Mouse (Mus musculus) heart, postnatal 0 days (tissue): Measurements from ENCODE around the gene Adamtsl2.

Experiments
- CTCF ChIP-seq: IDR thresholded peaks from 2 replicates; pipeline ENCODE4 v1.5.1; 2016; ENCODE audit warnings: antibody characterized with exemption, control low read depth, low read depth
- EP300 ChIP-seq: IDR thresholded peaks from 2 replicates; pipeline ENCODE4 v1.6.1; 2016; ENCODE audit warnings: antibody characterized with exemption, low read depth

DNA sequence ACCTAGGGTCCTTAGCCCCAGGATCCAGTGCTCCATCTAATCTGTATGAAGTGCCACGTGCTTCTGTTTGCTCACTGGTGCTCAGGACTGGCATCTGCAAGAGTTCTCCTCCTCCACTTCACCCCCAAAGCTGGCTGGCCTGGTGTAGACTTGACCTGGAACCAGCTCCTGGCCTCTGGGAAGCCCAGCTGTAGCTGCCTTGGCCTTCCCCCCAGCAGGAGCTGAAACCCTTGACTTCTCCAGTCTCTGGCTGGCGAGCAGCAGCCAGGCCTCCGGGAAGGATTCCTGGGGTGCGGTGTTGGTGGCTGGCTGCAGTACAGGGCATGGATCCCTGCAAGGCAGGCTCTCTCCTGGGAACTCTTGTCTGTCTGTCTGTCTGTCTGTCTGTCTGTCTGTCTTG lies 35.0 kb upstream of the Adamtsl2 start:
- TF ChIP-seq CTCF (no peak), EP300 (no peak)
